Mouse (Mus musculus): Measurements from ENCODE around the gene Eef2kmt.

- no peak for TF ChIP-seq GATA1 (IDR thresholded peaks at IDR 0.05; ENCODE audit: low read length)
- no peak for TF ChIP-seq TAL1 (IDR thresholded peaks at IDR 0.05; ENCODE audit: low read length)
These were observed 22.8 kb downstream of the Eef2kmt start for GRCm38 (mm10) chr16:5232982-5233381.

Measured in erythroblast, embryonic 14.5 days (primary cell).